ENCODE assay signal across 8 mouse cellular contexts in the genomic region with DNA sequence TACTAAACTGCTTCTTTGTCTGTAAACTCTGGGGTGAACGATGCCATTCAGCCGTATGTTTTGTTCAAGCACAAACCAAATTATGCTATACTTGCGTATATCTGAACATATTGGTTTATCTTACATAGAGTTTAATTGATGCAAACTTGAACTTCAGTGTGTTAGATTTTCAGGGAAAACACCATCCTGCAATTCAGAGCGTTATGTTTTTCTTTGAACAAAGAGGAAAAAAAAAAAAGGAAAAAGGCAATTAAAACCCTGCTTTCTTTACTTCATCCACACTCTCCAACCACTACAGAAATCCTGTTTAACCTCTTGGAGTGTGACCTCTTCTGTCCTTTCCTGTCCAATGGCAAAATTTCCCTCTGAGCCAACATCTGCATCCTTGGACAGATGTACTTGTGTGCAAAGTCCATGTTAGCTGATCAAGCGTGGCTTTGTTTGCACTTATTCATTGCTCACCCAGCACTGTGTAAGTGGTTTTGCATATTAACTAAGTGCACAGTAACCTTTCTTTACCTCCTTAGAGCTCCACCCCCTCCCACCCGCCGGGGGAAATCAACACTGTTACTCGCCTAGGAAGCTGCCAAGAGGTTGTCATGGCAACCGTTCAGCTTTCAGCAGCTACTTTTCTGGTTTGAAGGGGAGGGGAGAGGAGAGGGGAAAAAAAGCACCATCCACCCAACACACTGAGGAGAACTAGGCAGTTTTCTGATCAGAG.
DNase-seq lines count a peak whose midpoint lies in the region; ATAC-seq lines count a peak whose summit lies in the region.

No protein-coding gene starts in this region.

- no peaks in the 10 kb centered on the region for H3K27me3 ChIP-seq in embryonic facial prominence, embryonic 13.5 days
- no peaks in the 10 kb centered on the region for H3K27me3 ChIP-seq in liver, embryonic 12.5 days (replicated peaks)
- H3K27me3 ChIP-seq in neural tube, embryonic 11.5 days (ENCODE audit: control insufficient read depth, insufficient read depth, low read length), result no peaks in the 10 kb centered on the region

- H3K4me3 ChIP-seq in embryonic facial prominence, embryonic 13.5 days, result no peak overlapping the region
- H3K4me3 ChIP-seq in liver, embryonic 12.5 days, result no peak overlapping the region
- no peak overlapping the region for H3K4me3 ChIP-seq in neural tube, embryonic 11.5 days (ENCODE audit: low read depth, low read length)

- no peaks in the 10 kb centered on the region for H3K36me3 ChIP-seq in embryonic facial prominence, embryonic 13.5 days
- H3K36me3 ChIP-seq in liver, embryonic 12.5 days, result no peaks in the 10 kb centered on the region
- H3K36me3 ChIP-seq in neural tube, embryonic 11.5 days (ENCODE audit: control insufficient read depth, insufficient read depth, low read length), result no peaks in the 10 kb centered on the region

- H3K4me1 ChIP-seq in embryonic facial prominence, embryonic 13.5 days, result peaks cover 34% of the 10 kb centered on the region
- H3K4me1 ChIP-seq in liver, embryonic 12.5 days, result peaks cover 3% of the 10 kb centered on the region; the same call in 1 of the 2 replicates
- H3K4me1 ChIP-seq in neural tube, embryonic 11.5 days (ENCODE audit: control insufficient read depth, insufficient read depth, low read length), result peaks cover 15% of the 10 kb centered on the region

- no peak overlapping the region for H3K9ac ChIP-seq in embryonic facial prominence, embryonic 13.5 days
- H3K9ac ChIP-seq in liver, embryonic 12.5 days, result no peak overlapping the region
- H3K9ac ChIP-seq in neural tube, embryonic 11.5 days (ENCODE audit: low read length), result no peak overlapping the region

- ATAC-seq in embryonic facial prominence, embryonic 13.5 days (ENCODE audit: insufficient number of reproducible peaks, insufficient read depth, low FRiP score, low TSS enrichment, low read depth), result peak; percentile 87
- peak; percentile 67 for ATAC-seq in liver, embryonic 12.5 days
- peak; percentile 98 for ATAC-seq in neural tube, embryonic 11.5 days (ENCODE audit: insufficient read depth, low FRiP score, low TSS enrichment)

- WGBS in embryonic facial prominence, embryonic 13.5 days, result 15% methylated on average over 9 of the region's 9 CpGs
- 35% methylated on average over 9 of the region's 9 CpGs for WGBS in liver, embryonic 12.5 days (ENCODE audit: insufficient replicate concordance)
- WGBS in neural tube, embryonic 11.5 days, result 13% methylated on average over 9 of the region's 9 CpGs

- DNase-seq in heart, adult 18-20 months, result peak; percentile 27 to 33
- no peak for DNase-seq in heart, adult 8-10 months (ENCODE audit: low spot score)
- peak; percentile 31 to 52 for DNase-seq in heart, postnatal 14 days
- DNase-seq in kidney, postnatal 4 days, result peak; percentile 87 to 93
- peak; percentile 89 for DNase-seq in neural tube, embryonic 11.5 days (ENCODE audit: low spot score)
- peak; percentile 95 for DNase-seq in telencephalon, adult 2 months (ENCODE audit: low read depth, low spot score)

- H3K9me3 ChIP-seq in embryonic facial prominence, embryonic 13.5 days, result no peaks in the 10 kb centered on the region
- no peaks in the 10 kb centered on the region for H3K9me3 ChIP-seq in liver, embryonic 12.5 days (replicated peaks)
- no peaks in the 10 kb centered on the region for H3K9me3 ChIP-seq in neural tube, embryonic 11.5 days (ENCODE audit: control insufficient read depth, low read length)

- H3K4me2 ChIP-seq in embryonic facial prominence, embryonic 13.5 days, result peak overlapping the region; percentile 51
- no peak overlapping the region for H3K4me2 ChIP-seq in liver, embryonic 12.5 days
- peak overlapping the region; percentile 4; the same call in 1 of the 2 replicates for H3K4me2 ChIP-seq in neural tube, embryonic 11.5 days (ENCODE audit: low read depth)

- H3K27ac ChIP-seq in embryonic facial prominence, embryonic 13.5 days, result peak overlapping the region; percentile 71
- H3K27ac ChIP-seq in liver, embryonic 12.5 days, result peak overlapping the region; percentile 51; the same call in 1 of the 2 replicates
- peak overlapping the region; percentile 39; the same call in 1 of the 2 replicates for H3K27ac ChIP-seq in neural tube, embryonic 11.5 days (ENCODE audit: low read depth, low read length)

- intact Hi-C loops in heart, postnatal 14 days (cut with DNase I), result loop anchor here (5.0 to 10.0 kb wide), 3 partner anchors 172 to 524 kb away; no protein-coding TSS in a partner anchor
